Mouse (Mus musculus) cerebellum, postnatal 14 days (tissue): ENCODE results near the gene Gm28035.
A peak's percentile ranks its signal among the peaks of the same experiment; 100 is the strongest.

Source experiments
- DNase-seq, 2 experiments: peaks; one replicate each; pipeline ENCODE4 v3.0.0; 2021; ENCODE audit warnings: mixed read lengths in 2 of 2

Gene Gm28035

GRCm38 (mm10) chr2:30240267-30240666 is at the start of gene Gm28035:
Gene Gm28035 (plus strand): TSS chr2:30240567.
- DNase-seq = no peak

- no peak for DNase-seq
Measured at GRCm38 (mm10) chr2:30191790-30192580, 48.4 kb upstream of the Gm28035 start.

GRCm38 (mm10) chr2:30194656-30195055 is 45.7 kb upstream of the Gm28035 start:
- no peak for DNase-seq

- no peak for DNase-seq
Measured at GRCm38 (mm10) chr2:30198021-30198420, 42.3 kb upstream of the Gm28035 start.

- DNase-seq = no peak
Measured at GRCm38 (mm10) chr2:30199984-30200383, 40.4 kb upstream of the Gm28035 start.

GRCm38 (mm10) chr2:30200388-30200925 is 39.9 kb upstream of the Gm28035 start:
- DNase-seq = no peak

GRCm38 (mm10) chr2:30203439-30203838 is 36.9 kb upstream of the Gm28035 start:
- DNase-seq = peak; percentile 31 to 61

- DNase-seq = peak in 1 of 2 experiments; percentile 37
Measured at GRCm38 (mm10) chr2:30205255-30205628, 35.1 kb upstream of the Gm28035 start.

- DNase-seq = peak; percentile 93 to 96
Measured at GRCm38 (mm10) chr2:30205629-30206357, 34.6 kb upstream of the Gm28035 start, which contains the start of gene Kyat1. Gene Kyat1 (minus strand): TSS chr2:30205847.

GRCm38 (mm10) chr2:30207401-30207800 is 33.0 kb upstream of the Gm28035 start:
- no peak for DNase-seq

GRCm38 (mm10) chr2:30207886-30208285 is 32.5 kb upstream of the Gm28035 start:
- DNase-seq = no peak

- no peak for DNase-seq
Measured at GRCm38 (mm10) chr2:30211408-30212168, 28.8 kb upstream of the Gm28035 start.

GRCm38 (mm10) chr2:30212169-30212545 is 28.2 kb upstream of the Gm28035 start:
- DNase-seq = no peak

GRCm38 (mm10) chr2:30212951-30213350 is 27.4 kb upstream of the Gm28035 start:
- no peak for DNase-seq

- DNase-seq = no peak
Measured at GRCm38 (mm10) chr2:30214745-30215144, 25.6 kb upstream of the Gm28035 start.

- no peak for DNase-seq
Measured at GRCm38 (mm10) chr2:30215493-30215892, 24.9 kb upstream of the Gm28035 start.

GRCm38 (mm10) chr2:30216293-30216692 is 24.1 kb upstream of the Gm28035 start:
- DNase-seq = no peak

GRCm38 (mm10) chr2:30235593-30235992 is 4.8 kb upstream of the Gm28035 start:
- DNase-seq = no peak

GRCm38 (mm10) chr2:30236426-30237198 is 3.8 kb upstream of the Gm28035 start:
- DNase-seq = no peak

- DNase-seq = peak; percentile 100
Measured at GRCm38 (mm10) chr2:30237199-30237880, 3.0 kb upstream of the Gm28035 start, which contains the start of gene Lrrc8a. Gene Lrrc8a (plus strand): TSS chr2:30237715.

- peak in 1 of 2 experiments; percentile 70 for DNase-seq
Measured at GRCm38 (mm10) chr2:30237881-30238280, 2.5 kb upstream of the Gm28035 start.
